Mouse (Mus musculus) monocyte, adult 2 months (primary cell): Measurements from ENCODE around the gene Plcb4.

Experiments used
- DNase-seq, 2 experiments: peaks; one replicate each; pipeline ENCODE4 v3.0.0; 2022; ENCODE audit warnings: low spot score in 2 of 2, low read depth in 1 of 2

The Plcb4 gene

DNA sequence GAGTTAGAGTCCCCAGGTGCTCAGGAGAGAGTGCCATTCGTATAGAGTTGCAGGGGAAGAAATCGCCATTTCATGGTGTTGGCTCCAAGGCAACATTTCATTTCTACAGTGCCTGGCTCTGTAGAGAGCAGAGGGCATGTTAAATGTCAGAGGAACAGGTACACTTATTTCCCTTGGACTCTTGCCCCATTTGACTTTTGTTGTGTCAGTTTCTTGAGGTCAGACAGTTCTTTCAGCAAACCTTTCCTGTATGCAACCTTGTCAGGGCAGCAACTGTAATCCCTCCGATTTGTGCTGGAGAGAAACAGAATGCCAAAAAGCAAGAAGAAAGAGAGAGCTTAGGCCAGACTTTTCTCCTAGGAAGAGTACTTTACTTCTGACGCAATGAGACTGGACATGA lies 189.4 kb downstream of the Plcb4 start:
- no peak for DNase-seq

DNA sequence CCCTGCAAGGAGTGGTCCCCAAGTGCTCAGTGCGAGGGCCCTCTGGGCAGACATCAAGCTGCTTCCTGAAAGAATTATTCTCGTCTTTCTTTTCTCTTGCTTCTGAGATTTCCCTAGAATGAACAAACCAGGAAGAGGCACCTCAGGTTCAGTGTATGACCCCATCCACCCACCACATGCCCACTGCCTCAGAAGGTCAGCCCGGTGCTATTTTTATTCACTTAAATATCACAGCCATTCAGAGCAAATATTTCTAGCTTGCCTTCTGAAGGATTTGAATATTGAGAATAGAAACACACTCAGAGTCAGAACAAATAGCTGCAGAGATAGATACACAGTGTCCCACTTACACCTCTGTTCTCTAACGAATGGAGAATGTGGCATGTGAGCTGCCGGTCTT lies 193.2 kb downstream of the Plcb4 start:
- no peak for DNase-seq

DNA sequence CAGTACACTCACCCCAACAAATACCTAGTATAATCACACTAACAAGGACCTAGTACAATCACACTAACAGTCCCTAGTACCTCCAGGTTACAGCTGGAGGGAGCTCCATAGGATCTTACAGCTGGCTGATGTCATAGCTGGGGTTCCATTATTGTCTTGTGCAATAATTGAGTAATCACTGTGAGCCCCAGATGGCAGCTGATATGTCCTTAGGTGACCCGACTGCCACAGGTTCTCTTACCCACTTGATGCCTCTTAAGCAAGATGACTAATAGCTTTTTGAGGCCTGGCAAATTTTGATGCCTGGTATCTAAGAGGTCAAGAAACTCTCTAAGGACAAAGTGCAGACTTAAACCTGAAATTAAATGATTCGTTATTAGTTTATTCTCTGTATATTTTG lies 194.3 kb downstream of the Plcb4 start:
- DNase-seq: no peak

DNA sequence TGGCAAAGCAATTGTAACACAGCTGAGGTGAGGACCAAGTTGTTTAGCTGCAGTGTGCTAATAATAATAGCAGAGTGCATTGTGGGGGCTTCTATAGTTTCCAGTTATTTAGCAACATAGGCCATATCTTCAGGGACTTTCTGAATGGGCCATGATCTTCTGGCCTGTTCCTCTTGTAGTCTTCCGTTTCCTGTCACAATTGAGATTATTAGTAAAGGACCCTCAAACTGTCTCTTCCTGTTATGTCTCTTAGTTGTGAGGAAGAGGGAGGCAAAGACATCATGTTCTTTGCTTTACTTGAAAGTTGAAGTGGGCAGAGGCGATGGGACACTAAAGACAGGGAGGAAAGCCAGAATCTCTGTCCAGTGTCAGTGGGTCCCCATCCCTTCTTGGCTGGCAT lies 195.2 kb downstream of the Plcb4 start:
- no peak for DNase-seq

- no peak for DNase-seq
Observed at GRCm38 (mm10) chr2:135855890-135856490, 197.2 kb downstream of the Plcb4 start.

GRCm38 (mm10) chr2:135856826-135857225 lies 198.0 kb downstream of the Plcb4 start:
- DNase-seq: no peak

- DNase-seq: no peak
Observed at GRCm38 (mm10) chr2:135861531-135862488, 203.0 kb downstream of the Plcb4 start.

DNA sequence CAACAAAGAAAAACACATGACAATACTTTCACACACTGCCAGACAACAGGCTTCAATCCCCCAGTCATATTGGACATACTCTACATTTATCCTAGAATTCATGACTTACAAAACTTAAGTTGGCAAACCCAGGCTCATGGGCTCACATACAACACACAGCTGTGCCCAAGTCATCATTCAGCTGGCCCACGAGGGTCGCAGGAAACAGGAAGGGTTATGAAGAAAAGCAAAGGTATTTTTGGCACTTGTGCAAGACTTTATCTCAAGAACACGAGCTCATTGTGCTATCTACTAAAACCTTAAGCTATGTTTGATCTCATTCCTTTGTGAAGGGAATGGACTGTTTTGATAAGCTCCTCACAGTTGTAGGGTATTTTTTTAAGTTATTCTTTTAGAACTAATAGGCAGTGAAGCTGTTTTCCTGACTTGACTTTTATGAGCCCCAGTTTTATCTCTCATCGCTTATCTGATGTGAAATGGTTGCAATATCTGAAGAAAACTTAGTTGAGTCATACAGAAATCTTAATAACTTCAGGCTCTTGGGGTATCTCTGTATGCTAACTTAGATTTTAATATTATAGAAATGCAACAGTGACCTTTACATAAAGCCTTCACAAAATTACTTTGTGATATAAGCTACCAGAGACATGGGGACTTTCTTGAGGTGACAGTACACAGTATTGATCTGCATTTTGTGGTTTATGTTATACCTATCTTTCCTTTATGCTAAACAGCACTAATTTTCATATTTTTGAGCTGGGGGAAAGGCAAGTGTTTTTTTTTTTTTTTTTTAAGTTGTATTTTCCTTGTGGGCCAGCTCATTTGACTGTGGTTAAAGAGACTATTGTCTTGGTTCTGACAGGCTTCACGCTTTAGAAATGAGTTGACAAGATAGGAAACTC lies 203.9 kb downstream of the Plcb4 start:
- no peak for DNase-seq

DNA sequence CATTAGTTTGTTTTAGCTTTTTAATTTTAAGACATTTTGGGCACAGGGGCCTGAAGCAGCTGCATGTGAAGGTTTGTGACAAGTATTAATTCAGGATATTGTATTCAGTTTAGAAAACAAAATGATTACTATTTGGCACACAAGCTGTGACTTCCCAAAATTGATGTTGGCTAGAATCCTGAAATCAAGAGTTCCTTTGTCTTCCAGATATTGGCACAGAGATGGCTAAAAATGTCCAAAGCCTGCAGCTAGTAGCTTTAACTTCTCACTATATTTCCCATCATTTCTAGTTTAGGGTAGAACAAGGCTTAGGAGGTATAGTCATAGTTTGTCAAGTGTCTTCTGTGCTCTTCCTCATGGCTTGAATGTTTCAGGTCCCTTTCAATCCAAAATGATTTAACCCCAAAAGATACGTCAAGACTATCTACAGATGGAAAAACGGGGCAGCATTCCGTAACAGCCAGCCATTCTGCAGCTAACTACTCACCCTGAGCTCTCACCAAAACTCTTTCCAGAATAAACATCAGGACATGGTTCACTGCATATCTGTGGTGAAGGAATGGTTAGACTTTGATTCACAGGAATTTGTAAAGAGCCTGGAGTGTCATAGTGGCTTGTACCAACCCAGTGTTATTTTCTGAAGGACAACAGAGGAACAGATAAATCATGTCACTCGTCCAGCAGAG lies 204.7 kb downstream of the Plcb4 start:
- DNase-seq: no peak

- DNase-seq: no peak
Observed at GRCm38 (mm10) chr2:135866421-135866820, 207.6 kb downstream of the Plcb4 start.

- DNase-seq: no peak
Observed at GRCm38 (mm10) chr2:135866838-135867237, 208.0 kb downstream of the Plcb4 start.

- no peak for DNase-seq
Observed at GRCm38 (mm10) chr2:135869637-135870036, 210.8 kb downstream of the Plcb4 start.

DNA sequence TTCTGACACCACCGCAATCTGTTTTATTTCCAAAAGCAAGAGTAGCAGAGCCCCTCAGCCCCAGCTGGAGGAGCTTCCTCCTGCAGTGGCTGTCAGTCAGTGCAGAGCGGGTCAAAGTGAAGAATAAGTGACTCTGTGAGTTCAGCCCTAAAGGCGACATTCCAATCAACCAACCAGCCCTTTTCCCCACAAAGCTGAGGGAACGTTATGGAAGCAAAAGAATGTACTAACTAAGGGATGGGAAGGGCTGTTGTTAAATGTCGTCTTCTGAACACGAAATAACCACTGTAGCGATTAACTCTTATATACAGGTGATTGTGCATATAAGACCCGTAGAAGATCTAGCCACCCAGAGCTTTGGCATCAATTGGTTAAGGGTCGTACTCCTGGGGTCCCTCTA lies 214.3 kb downstream of the Plcb4 start:
- DNase-seq: no peak

- DNase-seq: no peak
Observed at GRCm38 (mm10) chr2:135873761-135874160, 214.9 kb downstream of the Plcb4 start.

- no peak for DNase-seq
Observed at GRCm38 (mm10) chr2:135875549-135875948, 216.7 kb downstream of the Plcb4 start.

DNA sequence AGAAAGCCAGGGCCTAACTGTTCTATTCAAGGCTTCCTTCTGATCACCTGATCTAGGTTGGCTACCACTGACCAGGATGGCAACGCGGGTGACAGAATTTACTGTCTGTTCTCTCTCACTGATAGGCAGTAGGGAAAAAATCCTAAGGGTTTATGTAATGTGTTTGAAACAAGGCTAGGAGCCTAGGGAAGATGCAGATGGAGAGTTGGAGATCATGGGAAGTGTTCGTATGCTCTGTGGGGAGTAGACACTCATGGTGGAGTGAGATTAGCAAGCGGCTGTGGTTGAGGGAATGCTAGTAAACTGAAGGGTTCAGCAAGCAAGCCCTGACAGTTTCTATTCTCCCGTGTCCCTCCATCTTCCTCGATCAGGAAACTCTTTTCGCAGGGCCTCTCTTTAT lies 220.5 kb downstream of the Plcb4 start:
- DNase-seq: no peak

GRCm38 (mm10) chr2:135880269-135880760 lies 221.5 kb downstream of the Plcb4 start:
- no peak for DNase-seq

DNA sequence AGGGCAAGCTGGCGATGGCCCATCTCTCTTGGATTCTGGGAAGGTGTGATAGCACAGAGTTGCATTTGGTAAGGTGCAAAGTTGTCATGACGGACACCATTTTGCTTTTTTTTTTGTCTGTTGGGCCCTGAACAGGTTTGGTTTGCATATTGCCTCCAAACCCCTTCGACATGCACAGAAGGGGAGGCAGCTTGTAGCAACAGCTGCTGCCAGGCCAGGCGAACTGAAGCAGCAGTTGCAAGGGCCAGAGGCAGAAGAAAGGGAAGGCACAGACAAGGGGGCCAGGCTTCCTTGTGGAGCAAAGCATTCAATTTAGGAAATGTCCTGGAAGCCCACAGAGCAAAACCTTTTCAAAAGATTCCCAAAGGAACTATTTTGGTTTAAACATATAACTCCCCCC lies 224.5 kb downstream of the Plcb4 start:
- no peak for DNase-seq

DNA sequence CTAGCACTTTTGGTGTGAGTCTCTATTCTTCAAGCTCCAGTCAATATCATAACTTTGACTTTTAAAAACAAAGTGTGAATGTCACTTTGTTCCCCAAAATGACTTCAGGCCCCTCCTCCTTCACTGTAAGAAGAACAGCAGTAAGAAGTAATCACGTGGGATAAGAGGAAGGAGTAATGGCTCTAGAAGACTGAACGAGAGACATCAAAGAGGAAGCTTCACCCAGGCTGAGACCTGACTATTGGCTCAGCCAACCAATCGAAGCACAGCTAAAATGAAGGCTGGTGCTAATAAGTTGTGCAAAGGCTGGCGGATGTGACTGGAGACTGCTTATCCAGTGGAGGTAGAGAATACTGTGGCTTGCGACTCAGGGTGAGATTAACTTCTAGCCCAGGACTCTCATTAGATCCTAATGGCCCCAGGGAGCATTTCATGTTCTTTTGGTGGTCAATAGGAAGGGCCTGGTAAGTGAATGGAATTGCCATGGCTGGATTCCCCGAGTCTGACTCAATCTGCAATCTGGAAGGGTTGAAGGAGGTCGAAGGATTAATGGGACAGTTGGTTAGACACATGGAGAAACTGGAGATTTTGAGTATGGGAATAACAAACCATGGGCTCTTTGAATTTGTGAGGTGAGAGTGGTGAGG lies 225.8 kb downstream of the Plcb4 start:
- peak in 1 of 2 experiments; percentile 5 for DNase-seq

- no peak for DNase-seq
Observed at GRCm38 (mm10) chr2:135885607-135886006, 226.8 kb downstream of the Plcb4 start.
